Mouse (Mus musculus) CH12F3 (cell line): Measurements from ENCODE around the gene Mrpl54.

Experiments used
- in situ Hi-C: fragments of 300-500 bp; cut with MboI; formaldehyde crosslinking; loops from 2 replicates; pipeline ENCODE4 v1.14.3; 2020; ENCODE audit warnings: low sequenced_read_pairs

Gene Mrpl54

GRCm38 (mm10) chr10:81268056-81268455, 1.3 kb upstream of the Mrpl54 start:
- in situ Hi-C loops = no loop called here

GRCm38 (mm10) chr10:81265540-81265939, 1.2 kb downstream of the Mrpl54 start:
- in situ Hi-C loops = no loop called here

- in situ Hi-C loops = no loop called here
Observed at GRCm38 (mm10) chr10:81261025-81261424, 5.7 kb downstream of the Mrpl54 start.

GRCm38 (mm10) chr10:81259225-81259884, 7.4 kb downstream of the Mrpl54 start:
- in situ Hi-C loops = no loop called here

- in situ Hi-C loops = no loop called here
Observed at GRCm38 (mm10) chr10:81257158-81258039, 9.3 kb downstream of the Mrpl54 start.

GRCm38 (mm10) chr10:81254886-81255285, 11.8 kb downstream of the Mrpl54 start:
- in situ Hi-C loops = no loop called here

- in situ Hi-C loops = no loop called here
Observed at GRCm38 (mm10) chr10:81252424-81253419, 14.0 kb downstream of the Mrpl54 start, which contains the start of gene Matk. TSS of gene Matk (plus strand) at chr10:81252935.

- in situ Hi-C loops = no loop called here
Observed at GRCm38 (mm10) chr10:81249442-81249841, 17.3 kb downstream of the Mrpl54 start.

- in situ Hi-C loops = no loop called here
Observed at GRCm38 (mm10) chr10:81247804-81248203, 18.9 kb downstream of the Mrpl54 start.

- in situ Hi-C loops = no loop called here
Observed at GRCm38 (mm10) chr10:81245166-81245565, 21.6 kb downstream of the Mrpl54 start.

GRCm38 (mm10) chr10:81244595-81244994, 22.1 kb downstream of the Mrpl54 start:
- in situ Hi-C loops = no loop called here

- in situ Hi-C loops = no loop called here
Observed at GRCm38 (mm10) chr10:81244146-81244545, 22.6 kb downstream of the Mrpl54 start.

GRCm38 (mm10) chr10:81242021-81242420, 24.7 kb downstream of the Mrpl54 start:
- in situ Hi-C loops = no loop called here

- in situ Hi-C loops = no loop called here
Observed at GRCm38 (mm10) chr10:81240876-81241275, 25.9 kb downstream of the Mrpl54 start.

- in situ Hi-C loops = no loop called here
Observed at GRCm38 (mm10) chr10:81238618-81239017, 28.1 kb downstream of the Mrpl54 start.

GRCm38 (mm10) chr10:81236471-81237268, 30.1 kb downstream of the Mrpl54 start:
- in situ Hi-C loops = no loop called here

GRCm38 (mm10) chr10:81234206-81234605, 32.5 kb downstream of the Mrpl54 start:
- in situ Hi-C loops = no loop called here

GRCm38 (mm10) chr10:81233226-81233585, 33.5 kb downstream of the Mrpl54 start:
- in situ Hi-C loops = no loop called here

GRCm38 (mm10) chr10:81232580-81233225, 34.0 kb downstream of the Mrpl54 start, which contains the start of gene Zfr2:
TSS of gene Zfr2 (plus strand) at chr10:81233155.
- in situ Hi-C loops = no loop called here
